Mouse (Mus musculus) heart, postnatal 0 days (tissue): ENCODE results near the gene Mpo.

Source experiments
- CTCF ChIP-seq: IDR thresholded peaks from 2 replicates; pipeline ENCODE4 v1.5.1; 2016; ENCODE audit warnings: antibody characterized with exemption, control low read depth, low read depth
- EP300 ChIP-seq: IDR thresholded peaks from 2 replicates; pipeline ENCODE4 v1.6.1; 2016; ENCODE audit warnings: antibody characterized with exemption, low read depth

- TF ChIP-seq CTCF (no peak), EP300 (no peak)
These were observed 39.4 kb upstream of the Mpo start for GRCm38 (mm10) chr11:87753891-87754501.
